Mouse (Mus musculus): Measurements from ENCODE around the gene Hps5.

GRCm38 (mm10) chr7:46827803-46828184, 31.9 kb upstream of the Hps5 start:
- TF ChIP-seq CTCF (IDR thresholded peaks at IDR 0.05) (no peak), EP300 (IDR thresholded peaks at IDR 0.05) (no peak)

All from lung, postnatal 0 days (tissue).